Mouse (Mus musculus) MEL (cell line): ENCODE results near the gene Hectd4.

ENCODE experiments used
- CTCF ChIP-seq, 3 experiments: IDR thresholded peaks in 2 of 3; conservative IDR thresholded peaks in 1 of 3; 2 replicates each; pipeline ENCODE4 v1.5.1; 2011 to 2012; ENCODE audit warnings: low read length in 3 of 3, low read depth in 2 of 3, mild to moderate bottlenecking in 2 of 3, improper control_type of control experiment in 1 of 3, inconsistent platforms in 1 of 3, mixed read lengths in 1 of 3, moderate library complexity in 1 of 3; ENCODE audit not compliant: control insufficient read depth in 1 of 3, insufficient read depth in 1 of 3, poor library complexity in 1 of 3, severe bottlenecking in 1 of 3
- POLR2A ChIP-seq, 2 experiments: IDR thresholded peaks; 2 replicates each; pipeline ENCODE4 v1.6.1; 2011 to 2012; ENCODE audit warnings: low read length in 2 of 2, mild to moderate bottlenecking in 2 of 2, control low read depth in 1 of 2, improper control_type of control experiment in 1 of 2, low read depth in 1 of 2, moderate library complexity in 1 of 2; ENCODE audit not compliant: control insufficient read depth in 1 of 2, insufficient read depth in 1 of 2, poor library complexity in 1 of 2

GRCm38 (mm10) chr5:121183269-121183668 lies 36.8 kb upstream of the Hectd4 start:
- TF ChIP-seq POLR2A (IDR thresholded peaks at IDR 0.05; ENCODE audit: control insufficient read depth in 1 of 2, insufficient read depth in 1 of 2, low read depth in 1 of 2, low read length in 2 of 2, poor library complexity in 1 of 2) = no peak
- no peak for TF ChIP-seq CTCF (IDR thresholded peaks at IDR 0.05 in 2 of 3, conservative IDR thresholded peaks at IDR 0.05 in 1 of 3; ENCODE audit: control insufficient read depth in 1 of 3, insufficient read depth in 1 of 3, low read depth in 2 of 3, low read length in 3 of 3, poor library complexity in 1 of 3, severe bottlenecking in 1 of 3)
